Mouse (Mus musculus): ENCODE data around the gene Armc2.

DNA sequence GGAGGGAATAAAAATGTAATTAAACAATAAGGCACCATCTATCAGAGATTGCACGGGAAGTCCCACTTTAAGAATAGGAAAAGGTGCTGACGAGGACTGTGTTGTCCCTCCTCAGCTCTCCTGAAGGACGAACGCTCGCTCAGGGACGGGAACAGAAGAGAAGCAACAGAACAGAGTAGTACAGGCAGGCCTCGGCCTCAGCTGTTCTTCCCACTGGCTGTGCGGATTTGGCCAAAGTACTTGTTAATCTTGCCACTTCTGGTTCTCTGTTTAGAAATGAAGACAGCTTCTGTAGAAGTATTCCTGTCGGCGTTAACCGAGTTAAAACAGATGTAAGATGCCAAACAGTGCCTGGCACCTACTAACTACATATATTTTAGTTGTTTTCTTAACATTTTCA is 139.9 kb downstream of the Armc2 start:
- TF ChIP-seq TCF12 (IDR thresholded peaks at IDR 0.05; ENCODE audit: low read depth, low read length) (no peak), CTCF (IDR thresholded peaks at IDR 0.05 in 2 of 3, conservative IDR thresholded peaks at IDR 0.05 in 1 of 3; ENCODE audit: control insufficient read depth in 1 of 3, insufficient read depth in 1 of 3, low read depth in 2 of 3, low read length in 3 of 3, poor library complexity in 1 of 3, severe bottlenecking in 1 of 3) (no peak), ETS1 (IDR thresholded peaks at IDR 0.05; ENCODE audit: low read depth, low read length) (no peak), MEF2A (IDR thresholded peaks at IDR 0.05; ENCODE audit: extremely low read depth, insufficient replicate concordance, low read depth, low read length, poor library complexity, severe bottlenecking) (no peak), POLR2A (IDR thresholded peaks at IDR 0.05; ENCODE audit: control insufficient read depth in 1 of 2, insufficient read depth in 1 of 2, low read depth in 1 of 2, low read length in 2 of 2, poor library complexity in 1 of 2) (no peak), EP300 (IDR thresholded peaks at IDR 0.05; ENCODE audit: low read depth in 1 of 2, low read length in 2 of 2) (no peak), HCFC1 (IDR thresholded peaks at IDR 0.05; ENCODE audit: low read depth, low read length) (no peak), NELFE (IDR thresholded peaks at IDR 0.05; ENCODE audit: low read depth, low read length) (no peak), BHLHE40 (IDR thresholded peaks at IDR 0.05; ENCODE audit: borderline replicate concordance, low read depth, low read length) (no peak), ZKSCAN1 (IDR thresholded peaks at IDR 0.05; ENCODE audit: low read depth, low read length) (no peak), POLR2AphosphoS2 (IDR thresholded peaks at IDR 0.05; ENCODE audit: low read length) (no peak), USF1 (IDR thresholded peaks at IDR 0.05; ENCODE audit: low read depth, low read length) (no peak), KAT2A (conservative IDR thresholded peaks at IDR 0.05; ENCODE audit: low read depth, low read length) (no peak), JUND (IDR thresholded peaks at IDR 0.05; ENCODE audit: low read depth, low read length) (no peak)

Data from MEL (cell line).